Mouse (Mus musculus): Measurements from ENCODE around the gene Atg9b. TPM values are rescaled to one million over a fixed set of nuclear protein-coding genes. Genes with fewer than 3 reads are reported as not detected.

The Atg9b gene
- polyA plus RNA-seq, 1 experiment = 4.0 TPM

DNA sequence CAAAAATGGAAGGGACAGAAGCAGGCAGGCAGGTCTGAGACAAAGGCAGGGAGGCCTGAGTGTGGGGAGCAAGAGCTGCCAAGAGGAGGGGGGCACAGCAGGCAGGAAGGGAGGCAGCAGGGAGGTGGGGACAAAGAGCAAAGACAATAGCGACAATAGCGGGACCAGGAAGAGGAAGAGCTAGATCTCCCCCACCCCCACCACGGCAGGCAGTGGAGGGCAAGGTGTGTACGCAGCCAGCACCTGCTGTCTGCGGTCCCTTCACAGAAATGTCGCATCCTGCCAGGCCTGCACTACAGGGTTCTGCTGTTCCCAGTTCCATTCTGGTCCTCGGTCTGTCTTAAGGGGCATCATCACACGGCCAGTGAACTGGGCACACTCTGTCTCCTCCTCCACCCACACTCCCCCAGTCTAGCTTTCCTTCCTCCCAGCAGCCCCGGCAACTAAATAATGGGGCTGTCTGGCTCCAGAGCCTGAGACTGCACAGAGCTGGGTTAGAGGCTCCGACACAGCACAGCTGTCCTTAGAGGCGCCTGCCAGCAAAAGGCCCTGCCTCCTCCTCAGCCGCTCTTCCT is 47.4 kb downstream of the Atg9b start:
- Histone ChIP-seq H3K79me2 (ENCODE audit: control insufficient read depth, insufficient read depth) (no peaks in the 10 kb centered on the region), H3K27me3 (ENCODE audit: control insufficient read depth, insufficient read depth, insufficient read length) (no peaks in the 10 kb centered on the region), H3K4me2 (ENCODE audit: low read depth) (no peak overlapping the region), H3ac (ENCODE audit: control insufficient read depth, insufficient read length) (no peak overlapping the region), H3K36me3 (ENCODE audit: control insufficient read depth, insufficient read depth) (no peaks in the 10 kb centered on the region), H3K4me3 (no peak overlapping the region)
- no peak for TF ChIP-seq USF1 (IDR thresholded peaks at IDR 0.05; ENCODE audit: low read depth)
- TF ChIP-seq MYOD1 (IDR thresholded peaks at IDR 0.05; ENCODE audit: control insufficient read depth in 1 of 3, insufficient read length in 2 of 3, low read depth in 2 of 3) = peak in 1 of 3 experiments; percentile 10

DNA sequence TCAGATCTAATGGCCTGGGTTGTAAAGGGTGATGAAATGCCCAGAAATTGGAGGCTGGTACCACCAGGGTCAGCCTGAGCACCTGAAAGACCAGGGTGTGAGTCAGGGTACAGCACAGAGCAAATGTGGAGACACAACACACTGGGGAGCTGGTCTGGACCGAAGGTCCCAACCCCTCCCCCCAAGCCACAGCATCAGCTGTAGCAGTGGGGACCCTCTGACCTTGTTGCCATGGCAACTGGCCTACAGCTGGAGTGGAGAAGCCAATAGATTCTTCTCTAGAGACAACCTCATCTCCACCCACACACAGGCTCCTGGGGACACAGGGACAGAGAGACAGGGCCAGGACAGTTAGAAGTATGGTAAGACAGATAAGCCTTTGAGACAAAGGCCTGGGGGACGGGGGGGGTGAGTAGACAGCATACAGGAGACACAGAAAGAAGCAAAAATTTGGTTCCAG is 47.9 kb downstream of the Atg9b start:
- no peak for TF ChIP-seq POLR2A (IDR thresholded peaks at IDR 0.05; ENCODE audit: insufficient read length, low read depth)
- TF ChIP-seq CEBPB (IDR thresholded peaks at IDR 0.05; ENCODE audit: insufficient read depth, poor library complexity, severe bottlenecking) = peak; percentile 86
- Histone ChIP-seq H3K4me2 (ENCODE audit: low read depth) (peak overlapping the region; percentile 52), H3K36me3 (ENCODE audit: control insufficient read depth, insufficient read depth) (no peaks in the 10 kb centered on the region), H3K27me3 (ENCODE audit: control insufficient read depth, insufficient read depth, insufficient read length) (no peaks in the 10 kb centered on the region), H3ac (ENCODE audit: control insufficient read depth, insufficient read length) (no peak overlapping the region), H3K79me2 (ENCODE audit: control insufficient read depth, insufficient read depth) (no peaks in the 10 kb centered on the region), H3K4me3 (no peak overlapping the region)

GRCm38 (mm10) chr5:24343379-24343778 is 48.6 kb downstream of the Atg9b start:
- Histone ChIP-seq H3K4me2 (ENCODE audit: low read depth) (peak overlapping the region; percentile 52), H3K36me3 (ENCODE audit: control insufficient read depth, insufficient read depth) (no peaks in the 10 kb centered on the region), H3K4me3 (no peak overlapping the region), H3ac (ENCODE audit: control insufficient read depth, insufficient read length) (no peak overlapping the region), H3K79me2 (ENCODE audit: control insufficient read depth, insufficient read depth) (no peaks in the 10 kb centered on the region), H3K27me3 (ENCODE audit: control insufficient read depth, insufficient read depth, insufficient read length) (no peaks in the 10 kb centered on the region)
- TF ChIP-seq TCF3 (IDR thresholded peaks at IDR 0.05; ENCODE audit: insufficient read length, low read depth) (no peak), E2F4 (IDR thresholded peaks at IDR 0.05; ENCODE audit: insufficient read depth) (no peak), CEBPB (IDR thresholded peaks at IDR 0.05; ENCODE audit: insufficient read depth, poor library complexity, severe bottlenecking) (no peak), REST (IDR thresholded peaks at IDR 0.05; ENCODE audit: insufficient read depth, insufficient read length) (no peak), MYOD1 (IDR thresholded peaks at IDR 0.05; ENCODE audit: control insufficient read depth in 1 of 3, insufficient read length in 2 of 3, low read depth in 2 of 3) (no peak), SRF (IDR thresholded peaks at IDR 0.05; ENCODE audit: control insufficient read depth, insufficient read length, low read depth) (no peak), MAX (IDR thresholded peaks at IDR 0.05; ENCODE audit: low read depth) (no peak), TCF12 (IDR thresholded peaks at IDR 0.05; ENCODE audit: insufficient read depth, poor library complexity, severe bottlenecking) (no peak), POLR2AphosphoS2 (IDR thresholded peaks at IDR 0.05; ENCODE audit: insufficient read length, low read depth) (no peak), POLR2A (IDR thresholded peaks at IDR 0.05; ENCODE audit: insufficient read length, low read depth) (no peak), USF1 (IDR thresholded peaks at IDR 0.05; ENCODE audit: low read depth) (no peak), MYOG (IDR thresholded peaks at IDR 0.05; ENCODE audit: control insufficient read depth in 1 of 3, insufficient read depth in 1 of 3, insufficient read length in 2 of 3, low read depth in 2 of 3) (no peak)

DNA sequence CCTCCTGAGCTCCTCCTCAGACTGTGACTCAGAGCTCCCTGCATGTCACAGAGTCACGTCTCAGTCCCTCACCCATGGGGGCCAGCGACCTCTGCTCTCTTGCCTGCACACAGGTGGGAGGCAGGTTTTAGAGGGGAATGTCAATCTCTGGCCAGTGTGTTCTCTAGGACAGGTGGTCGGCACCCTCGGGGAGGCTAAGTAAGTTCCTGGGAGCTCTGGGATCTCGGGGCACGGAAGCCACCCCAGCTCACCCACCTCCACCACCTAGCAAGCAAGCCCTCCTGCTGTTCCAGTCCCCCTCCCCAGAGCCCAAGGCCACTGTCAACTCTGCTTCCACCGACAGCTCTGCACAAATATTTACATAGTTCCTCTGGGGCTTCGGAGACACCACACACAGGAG is 49.0 kb downstream of the Atg9b start:
- TF ChIP-seq USF1 (IDR thresholded peaks at IDR 0.05; ENCODE audit: low read depth) = no peak
- no peak for TF ChIP-seq REST (IDR thresholded peaks at IDR 0.05; ENCODE audit: insufficient read depth, insufficient read length)
- no peak for TF ChIP-seq TCF12 (IDR thresholded peaks at IDR 0.05; ENCODE audit: insufficient read depth, poor library complexity, severe bottlenecking)
- no peak for TF ChIP-seq TCF3 (IDR thresholded peaks at IDR 0.05; ENCODE audit: insufficient read length, low read depth)
- no peak for TF ChIP-seq CEBPB (IDR thresholded peaks at IDR 0.05; ENCODE audit: insufficient read depth, poor library complexity, severe bottlenecking)
- TF ChIP-seq MYOD1 (IDR thresholded peaks at IDR 0.05; ENCODE audit: control insufficient read depth in 1 of 3, insufficient read length in 2 of 3, low read depth in 2 of 3) = no peak
- H3K36me3 ChIP-seq (ENCODE audit: control insufficient read depth, insufficient read depth) = no peaks in the 10 kb centered on the region
- no peak overlapping the region for H3ac ChIP-seq (ENCODE audit: control insufficient read depth, insufficient read length)
- peak overlapping the region; percentile 52 for H3K4me2 ChIP-seq (ENCODE audit: low read depth)
- no peak overlapping the region for H3K4me3 ChIP-seq
- no peaks in the 10 kb centered on the region for H3K79me2 ChIP-seq (ENCODE audit: control insufficient read depth, insufficient read depth)
- no peaks in the 10 kb centered on the region for H3K27me3 ChIP-seq (ENCODE audit: control insufficient read depth, insufficient read depth, insufficient read length)

DNA sequence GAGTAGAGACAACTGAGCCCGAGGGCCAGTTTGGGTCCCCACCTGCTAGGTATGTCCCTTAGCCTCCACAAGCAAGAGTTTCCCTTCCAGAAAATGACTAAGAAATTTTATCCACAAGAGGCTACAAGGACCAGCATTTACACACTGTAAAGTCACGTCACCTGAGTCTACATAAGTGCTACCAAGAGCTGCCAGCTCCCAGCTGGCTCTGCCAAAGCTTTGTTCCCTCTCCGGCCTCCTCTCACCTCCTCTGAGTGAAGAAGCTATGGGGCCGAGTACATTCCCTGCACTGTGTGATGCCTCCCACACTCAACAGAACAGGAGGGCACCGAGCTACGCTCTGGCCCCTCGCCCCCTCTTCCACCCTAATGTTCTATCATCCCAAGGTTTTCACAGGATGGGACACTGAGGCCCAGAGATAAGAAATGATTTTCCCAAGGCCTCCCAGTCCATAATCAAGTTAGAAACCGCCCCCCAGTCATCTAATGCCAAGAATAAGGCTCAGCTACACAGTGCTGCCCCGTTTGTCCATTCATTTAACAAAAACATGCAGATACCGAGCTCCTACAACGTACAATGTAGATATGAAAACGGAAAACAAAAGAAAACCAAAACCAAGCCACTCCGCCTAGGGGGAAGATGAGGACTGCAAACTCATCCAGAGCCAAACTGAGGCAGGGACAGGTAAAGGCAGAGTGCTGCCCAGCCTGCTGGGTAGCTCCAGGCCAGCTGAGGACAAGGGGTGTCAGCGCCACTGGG is 49.6 kb downstream of the Atg9b start:
- no peak overlapping the region for H3K4me3 ChIP-seq
- TF ChIP-seq SRF (IDR thresholded peaks at IDR 0.05; ENCODE audit: control insufficient read depth, insufficient read length, low read depth) (no peak), USF1 (IDR thresholded peaks at IDR 0.05; ENCODE audit: low read depth) (no peak), REST (IDR thresholded peaks at IDR 0.05; ENCODE audit: insufficient read depth, insufficient read length) (no peak), TCF3 (IDR thresholded peaks at IDR 0.05; ENCODE audit: insufficient read length, low read depth) (no peak), MAX (IDR thresholded peaks at IDR 0.05; ENCODE audit: low read depth) (no peak)
- H3K27me3 ChIP-seq (ENCODE audit: control insufficient read depth, insufficient read depth, insufficient read length) = no peaks in the 10 kb centered on the region
- no peaks in the 10 kb centered on the region for H3K79me2 ChIP-seq (ENCODE audit: control insufficient read depth, insufficient read depth)
- no peak overlapping the region for H3ac ChIP-seq (ENCODE audit: control insufficient read depth, insufficient read length)
- no peak overlapping the region for H3K4me2 ChIP-seq (ENCODE audit: low read depth)
- no peaks in the 10 kb centered on the region for H3K36me3 ChIP-seq (ENCODE audit: control insufficient read depth, insufficient read depth)
